Mouse (Mus musculus): Measurements from ENCODE around the gene Entr1. TPM values are rescaled to one million over a fixed set of nuclear protein-coding genes. Genes with fewer than 3 reads are reported as not detected.

The Entr1 gene
- 74.9 and 76.2 TPM in 2 replicates for polyA plus RNA-seq (2016; fragmentation: Nextera tagmentation; extraction: Ambion mirVana)

DNA sequence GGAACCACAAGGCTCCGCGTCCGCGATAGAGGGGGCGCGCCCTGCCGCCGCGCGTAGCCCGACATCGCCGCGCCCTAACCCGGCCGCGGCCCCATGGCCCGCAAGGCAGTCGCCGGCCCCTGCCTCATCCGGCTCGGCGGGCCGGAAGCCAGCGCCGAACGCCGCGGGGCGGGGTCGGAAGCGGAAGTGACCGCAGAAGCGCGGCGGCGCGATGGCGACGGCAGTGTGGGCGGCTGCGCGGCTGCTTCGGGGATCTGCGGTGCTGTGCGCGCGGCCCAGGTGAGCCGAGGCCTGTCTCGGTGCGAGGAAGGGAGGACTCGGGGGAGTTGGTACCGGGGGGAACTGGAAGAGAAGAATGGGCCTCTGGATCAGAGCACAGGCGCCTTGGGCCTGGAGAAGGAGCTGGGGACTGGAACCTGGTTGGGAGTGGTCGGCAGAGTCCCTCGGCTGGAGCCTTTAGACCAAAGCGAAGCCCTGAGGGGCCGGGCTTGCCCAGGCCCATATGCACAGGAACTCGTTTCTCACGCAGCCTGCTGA, at the start of gene Entr1, which contains the start of gene Pmpca:
Gene Entr1 (minus strand): TSS at position 163 of the 537 bp plus-strand sequence.
Gene Pmpca (plus strand): TSS at position 186 of the 537 bp plus-strand sequence.
- Histone ChIP-seq H3K36me3 (peaks cover 75% of the 10 kb centered on the region), H3K4me2 (peak within 1 kb of the TSS; percentile 86), H3K27ac (peak within 1 kb of the TSS; percentile 83), H3K4me1 (peaks cover 29% of the 10 kb centered on the region), H3K9me3 (replicated peaks) (no peaks in the 10 kb centered on the region), H3K27me3 (replicated peaks) (no peaks in the 10 kb centered on the region), H3K9ac (peak within 1 kb of the TSS; percentile 86), H3K4me3 (peak within 1 kb of the TSS; percentile 92)
- under 1% methylated on average over 60 of the region's 60 CpGs for WGBS (ENCODE audit: insufficient replicate concordance)
- peak; percentile 90 for ATAC-seq

DNA sequence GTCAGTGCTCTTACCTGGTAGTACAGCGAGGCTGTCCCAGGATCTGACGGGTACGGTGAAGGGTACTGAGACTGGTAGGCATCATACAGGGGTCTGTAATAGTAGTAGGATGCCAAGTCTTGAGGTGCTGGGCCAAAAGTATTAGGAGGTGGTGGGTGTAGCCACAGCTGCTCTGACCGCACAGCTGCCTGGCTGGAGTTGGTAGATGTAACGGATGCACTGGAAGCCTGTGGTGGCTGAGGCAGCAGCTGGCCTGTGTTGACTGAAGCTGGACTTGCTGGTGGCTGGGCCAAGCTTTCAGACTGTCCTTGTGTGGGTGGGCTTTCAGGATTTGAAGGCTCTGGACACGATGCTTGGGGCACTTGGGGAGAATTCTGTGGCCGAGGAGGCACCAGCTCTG, 49.3 kb upstream of the Entr1 start:
- Histone ChIP-seq H3K4me2 (no peak overlapping the region), H3K27ac (no peak overlapping the region), H3K9ac (no peak overlapping the region), H3K27me3 (replicated peaks) (no peaks in the 10 kb centered on the region), H3K9me3 (replicated peaks) (no peaks in the 10 kb centered on the region), H3K36me3 (peaks cover 80% of the 10 kb centered on the region), H3K4me1 (peaks cover 26% of the 10 kb centered on the region), H3K4me3 (no peak overlapping the region)
- ATAC-seq: no peak
- WGBS (ENCODE audit: insufficient replicate concordance): 86% methylated on average over 7 of the region's 7 CpGs

DNA sequence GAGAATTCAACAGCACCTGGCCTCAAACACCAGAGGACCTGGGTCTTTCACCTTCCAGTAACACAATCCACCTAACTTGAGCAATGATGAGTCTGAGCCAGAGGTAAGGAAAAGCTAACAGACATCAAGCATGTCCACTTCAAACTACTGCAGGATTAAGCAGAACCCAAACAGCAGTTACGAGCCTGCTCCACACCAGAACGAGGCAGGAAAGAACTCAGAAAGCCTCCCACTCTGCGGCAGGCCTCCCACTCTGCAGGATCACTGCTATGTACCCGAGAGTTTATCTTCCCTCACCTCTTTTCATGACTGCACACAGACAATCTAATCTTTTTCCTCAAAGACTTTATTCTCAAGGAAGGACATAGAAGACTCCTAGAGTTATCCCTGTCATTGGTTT, 48.1 kb upstream of the Entr1 start:
- no peak for ATAC-seq
- WGBS (ENCODE audit: insufficient replicate concordance): 64% methylated on average over 4 of the region's 4 CpGs
- Histone ChIP-seq H3K27me3 (replicated peaks) (no peaks in the 10 kb centered on the region), H3K36me3 (peaks cover 92% of the 10 kb centered on the region), H3K27ac (0 out of 2 replicates have a peak overlapping the region, but pooled peaks have one; percentile 8), H3K4me1 (peaks cover 19% of the 10 kb centered on the region), H3K9ac (no peak overlapping the region), H3K4me3 (no peak overlapping the region), H3K4me2 (no peak overlapping the region), H3K9me3 (replicated peaks) (no peaks in the 10 kb centered on the region)

DNA sequence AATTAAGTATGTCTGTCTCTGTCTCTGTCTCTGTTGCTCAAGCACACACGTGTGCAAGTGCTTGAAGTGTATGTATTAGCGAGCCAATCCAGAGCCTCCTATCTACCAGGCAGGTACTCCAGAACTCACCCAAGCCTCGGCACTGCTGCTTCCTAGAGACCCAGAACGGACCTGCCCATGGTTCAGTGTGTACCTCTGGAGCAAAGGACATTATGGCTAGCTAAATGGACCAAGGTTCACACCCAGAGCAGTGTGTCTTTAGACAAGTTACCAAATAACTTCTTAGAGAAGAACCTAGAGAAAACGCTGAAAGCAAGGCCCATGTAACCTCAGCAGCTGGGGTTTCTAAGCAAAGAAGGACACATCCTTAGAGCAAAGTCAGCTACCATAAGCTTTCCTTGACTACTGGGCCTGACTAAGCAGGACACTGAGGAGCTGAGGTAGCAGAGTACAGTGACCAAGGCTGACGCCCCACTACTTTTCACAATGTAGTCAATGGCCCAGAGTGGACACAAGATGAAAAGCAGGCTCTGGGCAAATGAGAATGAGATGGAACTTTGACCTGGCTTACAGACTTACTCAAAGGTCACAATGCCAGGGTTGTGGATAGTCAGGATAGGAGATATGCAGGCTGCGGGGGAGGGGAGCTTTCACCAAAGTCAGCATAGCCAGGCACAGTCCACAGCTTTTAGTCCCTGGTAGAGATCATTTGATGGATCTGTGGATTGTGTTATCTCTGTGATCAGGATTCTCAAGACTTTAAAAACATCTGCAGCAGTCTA, 45.9 kb upstream of the Entr1 start:
- 80% methylated on average over 7 of the region's 7 CpGs for WGBS (ENCODE audit: insufficient replicate concordance)
- Histone ChIP-seq H3K27me3 (replicated peaks) (no peaks in the 10 kb centered on the region), H3K4me3 (no peak overlapping the region), H3K9me3 (replicated peaks) (no peaks in the 10 kb centered on the region), H3K36me3 (peaks cover 92% of the 10 kb centered on the region), H3K9ac (no peak overlapping the region; the same call in 1 of the 2 replicates), H3K4me1 (peaks cover 19% of the 10 kb centered on the region), H3K27ac (peak overlapping the region; percentile 46; the same call in 1 of the 2 replicates), H3K4me2 (no peak overlapping the region)
- peak; percentile 60 for ATAC-seq

DNA sequence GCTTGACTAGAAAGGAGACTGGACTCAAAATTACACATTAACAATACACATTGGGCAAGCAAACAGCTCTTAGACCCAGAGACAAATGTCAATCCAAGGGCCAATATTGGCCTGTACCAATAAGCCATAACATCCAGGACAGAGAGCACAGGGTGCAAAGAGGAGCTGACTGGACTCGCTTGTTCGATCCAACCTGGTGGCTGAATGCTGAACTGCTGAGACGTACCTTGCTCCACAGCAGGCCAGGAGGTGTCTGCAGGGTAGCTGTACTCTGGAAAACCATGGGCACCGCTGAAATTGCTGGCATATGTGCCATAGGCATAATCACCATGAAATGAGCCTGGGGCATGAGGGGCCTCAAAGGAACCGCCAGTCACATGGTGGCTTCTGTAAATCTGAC, 40.7 kb upstream of the Entr1 start:
- H3K9me3 ChIP-seq (replicated peaks): no peaks in the 10 kb centered on the region
- no peak overlapping the region for H3K9ac ChIP-seq
- no peak for ATAC-seq
- H3K27ac ChIP-seq: no peak overlapping the region
- H3K27me3 ChIP-seq (replicated peaks): no peaks in the 10 kb centered on the region
- WGBS (ENCODE audit: insufficient replicate concordance): 82% methylated on average over 5 of the region's 5 CpGs
- no peak overlapping the region for H3K4me3 ChIP-seq
- no peak overlapping the region for H3K4me2 ChIP-seq
- H3K36me3 ChIP-seq: peaks cover 97% of the 10 kb centered on the region
- H3K4me1 ChIP-seq: peaks cover 6% of the 10 kb centered on the region; the same call in 1 of the 2 replicates

DNA sequence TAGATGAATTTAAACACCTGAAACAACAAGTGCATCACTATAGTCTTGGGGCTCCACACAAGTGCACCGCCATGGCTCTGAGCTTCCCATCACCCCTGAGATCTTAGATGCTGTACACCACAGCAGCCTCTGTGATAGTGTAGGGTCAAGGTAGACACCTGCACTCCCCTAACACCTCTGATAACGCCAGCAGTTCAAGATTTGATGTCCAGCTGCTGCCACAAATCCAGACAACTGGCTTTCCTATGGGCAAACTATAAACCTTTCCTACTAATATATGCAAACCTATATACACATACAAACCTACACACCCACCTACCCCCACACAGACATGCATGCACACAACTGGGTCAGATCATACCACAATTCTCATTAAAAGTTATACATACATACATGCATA, 35.4 kb upstream of the Entr1 start:
- Histone ChIP-seq H3K27ac (no peak overlapping the region), H3K36me3 (peaks cover 98% of the 10 kb centered on the region), H3K9ac (no peak overlapping the region), H3K27me3 (replicated peaks) (no peaks in the 10 kb centered on the region), H3K9me3 (replicated peaks) (no peaks in the 10 kb centered on the region), H3K4me1 (no peaks in the 10 kb centered on the region), H3K4me3 (no peak overlapping the region), H3K4me2 (no peak overlapping the region)
- no peak for ATAC-seq
- 95% methylated on average over 2 of the region's 2 CpGs for WGBS (ENCODE audit: insufficient replicate concordance)

DNA sequence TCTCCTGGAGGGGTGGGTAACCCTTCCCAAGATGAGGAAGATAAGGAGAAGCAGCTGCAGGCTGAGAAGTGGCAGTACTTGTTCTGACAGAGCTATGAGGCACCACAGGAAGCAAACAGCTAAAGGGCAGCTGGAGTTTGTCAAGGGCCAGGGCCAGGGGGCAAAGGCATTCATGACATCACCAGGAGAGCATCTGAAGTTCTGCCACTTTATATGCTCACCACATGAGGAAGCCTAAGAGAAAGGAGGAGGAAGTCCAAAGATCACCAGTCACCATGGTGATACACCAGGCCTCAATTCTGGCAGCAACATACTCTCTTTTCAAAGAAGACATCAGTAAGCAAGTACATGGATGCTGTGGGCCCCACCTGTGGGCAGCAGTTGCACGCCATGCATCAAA, 34.0 kb upstream of the Entr1 start:
- Histone ChIP-seq H3K36me3 (peaks cover 98% of the 10 kb centered on the region), H3K4me1 (peaks cover under 1% of the 10 kb centered on the region; the same call in 1 of the 2 replicates), H3K4me3 (no peak overlapping the region), H3K9me3 (replicated peaks) (no peaks in the 10 kb centered on the region), H3K27me3 (replicated peaks) (no peaks in the 10 kb centered on the region), H3K4me2 (no peak overlapping the region), H3K27ac (no peak overlapping the region), H3K9ac (no peak overlapping the region)
- ATAC-seq: no peak
- WGBS (ENCODE audit: insufficient replicate concordance): 76% methylated on average over 1 of the region's 1 CpGs

DNA sequence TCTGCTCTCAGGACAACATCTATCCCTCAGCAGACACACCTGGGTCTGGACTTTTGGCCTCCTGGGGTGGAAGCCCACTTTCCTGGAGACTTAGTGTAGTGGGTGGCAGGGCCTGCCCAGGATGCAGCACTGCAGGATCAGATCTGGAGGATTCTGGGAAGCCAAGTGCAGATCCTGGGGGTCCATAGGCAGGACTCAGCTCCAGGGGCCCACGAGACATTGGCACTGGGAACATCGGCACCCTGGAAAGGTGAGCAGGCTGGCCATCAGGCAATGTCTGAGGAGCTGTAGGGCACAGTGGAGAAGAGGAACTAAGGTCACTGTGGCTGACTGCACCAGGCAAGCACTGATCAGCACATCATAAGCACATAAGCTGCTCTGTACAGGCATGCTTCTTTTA, 32.9 kb upstream of the Entr1 start:
- H3K36me3 ChIP-seq: peaks cover 98% of the 10 kb centered on the region

DNA sequence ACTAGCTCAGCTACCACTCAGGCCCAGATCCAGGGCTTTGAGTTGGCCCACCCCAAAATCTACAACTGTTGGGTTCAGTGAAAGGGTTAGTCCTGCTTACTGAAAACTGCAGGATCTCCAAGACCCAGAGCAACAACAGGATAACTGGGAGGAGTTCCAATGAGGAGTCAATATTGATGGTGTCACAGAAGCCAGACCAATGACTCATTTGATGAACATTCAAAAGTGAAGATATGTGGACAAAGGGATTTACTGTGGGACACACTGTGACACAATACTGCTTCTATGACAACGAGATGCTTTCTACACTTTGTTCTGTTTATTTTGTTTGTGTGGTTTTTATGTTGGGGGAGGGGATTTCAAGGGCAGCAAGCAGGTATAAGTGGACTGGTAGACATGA, 29.0 kb upstream of the Entr1 start:
- WGBS (ENCODE audit: insufficient replicate concordance): 62% methylated on average over 1 of the region's 1 CpGs
- H3K4me2 ChIP-seq: no peak overlapping the region
- no peak overlapping the region for H3K27ac ChIP-seq

More for the DNA sequence above, 32.9 kb upstream of the Entr1 start:
- Histone ChIP-seq H3K4me2 (no peak overlapping the region), H3K4me1 (peaks cover 12% of the 10 kb centered on the region), H3K9me3 (replicated peaks) (no peaks in the 10 kb centered on the region), H3K4me3 (no peak overlapping the region), H3K27ac (no peak overlapping the region), H3K9ac (no peak overlapping the region), H3K27me3 (replicated peaks) (no peaks in the 10 kb centered on the region)
- ATAC-seq: no peak
- 91% methylated on average over 2 of the region's 2 CpGs for WGBS (ENCODE audit: insufficient replicate concordance)

DNA sequence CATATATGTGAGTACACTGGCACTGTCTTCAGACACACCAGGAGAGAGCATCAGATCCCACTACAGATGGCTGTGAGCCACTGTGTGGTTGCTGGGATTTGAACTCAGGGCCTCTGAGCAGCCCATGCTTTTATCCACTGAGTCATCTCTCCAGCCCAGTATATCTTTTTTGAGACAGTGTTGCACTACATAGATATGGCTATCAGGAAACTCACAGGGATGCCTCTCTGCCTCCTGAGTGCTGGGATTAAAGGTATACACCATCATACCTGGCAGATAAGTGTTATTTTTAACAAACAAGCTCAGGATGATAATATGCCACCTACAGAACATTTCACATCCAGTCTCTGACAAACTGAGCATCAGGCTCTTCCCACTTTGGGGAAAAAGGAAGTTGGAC, 27.9 kb upstream of the Entr1 start:
- Histone ChIP-seq H3K4me2 (no peak overlapping the region), H3K27me3 (replicated peaks) (no peaks in the 10 kb centered on the region), H3K9ac (no peak overlapping the region), H3K36me3 (peaks cover 97% of the 10 kb centered on the region), H3K4me3 (no peak overlapping the region), H3K4me1 (peaks cover 17% of the 10 kb centered on the region), H3K27ac (peak overlapping the region; percentile 46; the same call in 1 of the 2 replicates), H3K9me3 (replicated peaks) (no peaks in the 10 kb centered on the region)
- ATAC-seq: peak; percentile 76

More for the DNA sequence above, 29.0 kb upstream of the Entr1 start:
- H3K4me3 ChIP-seq: no peak overlapping the region
- no peaks in the 10 kb centered on the region for H3K27me3 ChIP-seq (replicated peaks)
- no peaks in the 10 kb centered on the region for H3K9me3 ChIP-seq (replicated peaks)
- no peak for ATAC-seq
- H3K36me3 ChIP-seq: peaks cover 97% of the 10 kb centered on the region
- H3K9ac ChIP-seq: no peak overlapping the region
- H3K4me1 ChIP-seq: peaks cover 17% of the 10 kb centered on the region

DNA sequence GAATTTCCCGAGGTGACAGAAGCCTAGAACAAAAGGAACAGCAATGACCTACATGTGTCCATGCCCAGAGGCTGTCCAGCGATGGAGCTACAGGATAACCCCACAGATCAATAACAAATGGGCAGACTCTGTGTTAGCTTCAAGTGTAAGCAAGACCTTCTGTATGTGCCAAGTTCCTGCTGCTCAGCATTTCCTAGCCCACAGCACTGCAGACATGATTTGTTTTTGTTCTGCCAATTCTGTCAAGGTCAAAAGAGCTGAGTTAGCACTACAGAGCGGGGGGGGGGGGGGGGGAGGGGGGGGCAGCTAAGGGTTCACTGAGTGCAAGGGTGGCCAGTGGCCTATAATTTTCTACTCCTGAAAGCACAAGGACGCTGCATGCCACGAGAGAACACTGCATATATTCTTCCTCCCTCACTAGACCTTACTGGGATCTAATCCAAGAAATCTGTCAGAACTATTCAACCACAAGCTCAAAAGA, 21.9 kb upstream of the Entr1 start:
- Histone ChIP-seq H3K9me3 (replicated peaks) (no peaks in the 10 kb centered on the region), H3K4me1 (peaks cover 38% of the 10 kb centered on the region), H3K27me3 (replicated peaks) (no peaks in the 10 kb centered on the region), H3K4me3 (no peak overlapping the region), H3K9ac (no peak overlapping the region), H3K27ac (no peak overlapping the region), H3K4me2 (no peak overlapping the region), H3K36me3 (peaks cover 69% of the 10 kb centered on the region)
- WGBS (ENCODE audit: insufficient replicate concordance): 72% methylated on average over 5 of the region's 5 CpGs
- ATAC-seq: no peak

DNA sequence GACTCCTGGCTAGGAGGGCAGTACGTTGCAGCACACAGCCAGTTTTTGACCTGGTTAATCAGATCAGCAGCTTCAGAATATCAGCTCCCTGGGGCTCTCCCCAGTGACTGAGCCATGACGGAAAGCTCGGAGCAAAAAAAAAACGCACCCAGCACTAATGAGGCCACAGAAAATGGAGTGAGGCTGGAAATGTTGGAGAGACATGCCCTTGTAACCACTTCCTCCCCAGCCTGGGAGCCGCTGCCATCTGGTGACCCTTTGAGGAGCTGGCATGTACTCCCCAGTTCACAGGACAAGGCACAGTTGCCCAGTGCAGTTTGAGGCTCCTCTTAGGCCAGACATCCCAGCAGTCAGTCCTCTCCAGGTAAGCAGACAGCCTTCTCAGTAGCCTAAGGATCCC, 21.0 kb upstream of the Entr1 start:
- Histone ChIP-seq H3K27me3 (replicated peaks) (no peaks in the 10 kb centered on the region), H3K9ac (peak overlapping the region; percentile 35; the same call in 1 of the 2 replicates), H3K4me3 (no peak overlapping the region), H3K36me3 (peaks cover 62% of the 10 kb centered on the region), H3K4me2 (no peak overlapping the region), H3K4me1 (peaks cover 46% of the 10 kb centered on the region), H3K9me3 (replicated peaks) (no peaks in the 10 kb centered on the region), H3K27ac (peak overlapping the region; percentile 45)
- 68% methylated on average over 5 of the region's 5 CpGs for WGBS (ENCODE audit: insufficient replicate concordance)
- ATAC-seq: no peak

Data from liver, embryonic 12.5 days (tissue).